Mouse (Mus musculus) urinary bladder, postnatal 25 days (tissue): ENCODE measurements at regions not wholly inside any gene's neighbourhood (a gene's known extent, or its start where the extent isn't known, plus 50 kb on each side); places are given as distances from the start of the nearest gene placed in this dataset.

ENCODE experiments used
- DNase-seq: peaks from one replicate; pipeline ENCODE4 v3.0.0; 2022; ENCODE audit warnings: low spot score

DNA sequence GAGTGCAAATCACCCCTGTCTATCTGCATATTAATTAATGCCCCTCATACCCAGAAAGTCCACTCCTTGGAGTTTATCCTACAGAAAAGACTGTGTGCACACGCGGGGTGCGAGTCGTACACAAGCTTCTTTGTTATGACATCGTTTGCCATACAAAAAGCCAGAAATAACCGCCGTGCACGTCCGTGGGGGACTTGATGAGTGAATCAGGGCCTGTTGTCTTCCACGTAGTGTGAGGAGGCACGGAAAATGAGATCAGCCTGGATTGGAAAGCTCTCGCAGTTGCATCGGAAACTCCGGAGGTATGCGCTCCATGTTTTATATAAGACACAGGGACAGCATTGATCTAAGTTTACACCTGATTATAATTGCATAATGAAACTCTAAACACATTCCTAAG is 120.3 kb downstream of the Etnk1 start:
- no peak for DNase-seq

DNA sequence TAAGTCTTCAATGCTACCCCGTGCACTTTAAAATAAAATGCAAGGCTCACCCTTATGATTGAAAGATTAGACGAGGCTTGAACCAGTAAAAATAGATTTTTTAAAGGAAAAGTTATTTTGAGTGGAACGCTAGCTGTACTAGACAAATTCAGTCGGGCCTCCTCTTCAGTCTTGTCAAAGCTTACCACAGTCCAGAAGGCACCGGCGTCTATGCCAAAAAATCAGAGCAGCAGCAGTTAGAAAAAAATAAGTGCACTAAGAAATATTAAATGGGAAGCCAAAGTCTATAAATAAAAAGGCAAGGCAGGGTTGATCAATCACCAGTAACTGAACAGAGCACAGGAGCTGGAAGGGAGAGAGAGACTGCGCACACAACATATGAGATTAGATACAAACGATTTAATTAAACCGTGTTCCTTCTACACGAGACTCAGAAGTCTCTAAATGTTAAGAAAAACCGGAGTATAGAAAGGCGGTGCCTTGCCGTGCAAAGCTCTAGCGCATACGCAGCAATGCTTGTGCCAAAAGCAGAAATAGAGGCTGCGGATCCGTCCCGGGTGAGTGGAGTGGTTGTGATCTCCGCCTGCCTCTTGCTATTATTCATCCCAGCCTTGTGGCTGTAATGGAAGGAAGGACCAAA is 121.6 kb downstream of the Etnk1 start:
- no peak for DNase-seq

DNA sequence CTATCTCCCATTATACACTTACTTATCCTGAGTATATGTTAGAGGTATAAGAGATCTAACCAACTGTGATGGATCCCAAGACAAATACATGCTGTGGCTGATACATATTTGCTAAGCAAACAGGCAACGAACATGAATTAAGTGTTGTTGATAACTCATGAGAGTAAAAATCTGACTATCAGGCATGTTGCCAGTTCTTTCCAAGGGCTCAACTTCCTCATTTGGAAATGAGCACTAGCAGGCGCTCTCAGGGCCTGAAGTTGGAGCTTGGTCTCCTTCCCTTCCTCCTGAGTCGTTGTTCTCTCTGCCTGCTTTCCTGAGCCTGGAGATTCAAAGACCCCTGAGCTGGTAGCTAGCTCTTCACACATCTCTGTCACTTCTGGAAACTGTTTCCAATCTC is 126.6 kb downstream of the Etnk1 start:
- DNase-seq = no peak

GRCm38 (mm10) chr6:143298391-143298790 is 131.4 kb downstream of the Etnk1 start:
- no peak for DNase-seq

DNA sequence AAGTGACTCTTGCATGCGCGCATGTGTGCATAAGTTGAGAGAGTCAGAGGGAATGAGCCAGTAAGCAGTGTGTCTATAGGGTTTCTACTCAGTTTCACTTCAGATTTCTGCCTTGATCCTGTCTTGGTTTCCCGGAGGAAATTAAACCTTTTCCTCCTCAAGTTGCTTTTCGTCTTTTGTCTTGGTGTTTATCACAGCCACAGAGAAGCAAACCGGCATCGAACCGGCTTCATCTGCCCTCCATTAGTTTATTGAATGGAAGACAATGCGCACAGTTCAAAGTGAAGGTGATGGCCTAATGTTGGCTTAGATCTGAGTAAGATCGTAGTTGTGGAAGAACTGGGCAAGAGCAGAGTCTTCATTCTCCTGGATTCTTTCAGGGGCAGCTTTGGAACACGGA is 134.4 kb downstream of the Etnk1 start:
- no peak for DNase-seq

GRCm38 (mm10) chr6:143307327-143307726 is 140.3 kb downstream of the Etnk1 start:
- peak; percentile 45 for DNase-seq

GRCm38 (mm10) chr6:143315859-143316258 is 148.8 kb downstream of the Etnk1 start:
- DNase-seq = peak; percentile 8

- no peak for DNase-seq
Observed at GRCm38 (mm10) chr6:143320426-143320825, 153.4 kb downstream of the Etnk1 start.

DNA sequence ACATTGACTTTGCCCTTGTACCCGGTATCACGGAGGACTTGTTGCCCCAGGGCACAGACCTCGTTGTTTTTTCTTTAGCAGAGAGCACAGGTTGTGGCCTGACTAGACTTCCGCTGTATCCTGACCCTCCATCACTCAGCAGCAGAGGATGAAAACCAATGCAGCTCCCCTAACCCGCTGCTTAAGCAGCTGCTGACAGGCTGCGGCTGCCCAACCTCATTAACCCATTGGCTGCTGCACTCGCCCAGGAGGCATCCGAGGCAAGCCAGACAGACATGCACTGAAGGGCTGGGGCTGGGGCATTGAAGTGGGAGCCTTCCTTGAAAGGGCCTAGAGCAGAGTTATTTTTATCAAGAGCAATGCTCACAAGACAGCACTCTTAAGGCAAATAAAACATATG is 157.6 kb downstream of the Etnk1 start:
- DNase-seq = no peak

GRCm38 (mm10) chr6:143326956-143327722 is 160.1 kb downstream of the Etnk1 start:
- no peak for DNase-seq

- DNase-seq = no peak
Observed at GRCm38 (mm10) chr6:143327788-143328187, 160.8 kb downstream of the Etnk1 start.

DNA sequence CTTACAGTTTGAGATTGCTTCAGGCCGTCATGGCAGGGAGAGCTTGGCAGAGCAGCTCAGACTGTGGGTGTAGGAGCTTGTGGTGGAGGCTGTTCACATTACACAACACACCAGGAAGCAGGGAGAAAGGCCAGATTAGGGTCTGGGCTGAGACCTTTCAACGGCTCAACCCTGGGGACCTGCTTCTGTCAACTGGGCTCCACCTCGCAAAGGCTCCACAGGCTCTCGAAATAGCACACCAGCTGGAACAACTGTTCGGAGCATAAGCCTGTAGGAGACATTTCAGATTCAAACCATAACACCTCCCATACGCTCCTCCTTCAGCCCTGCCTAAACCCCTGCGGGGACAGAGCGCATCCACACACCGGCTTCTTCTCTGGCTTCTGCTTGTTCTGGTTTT is 161.2 kb downstream of the Etnk1 start:
- no peak for DNase-seq

DNA sequence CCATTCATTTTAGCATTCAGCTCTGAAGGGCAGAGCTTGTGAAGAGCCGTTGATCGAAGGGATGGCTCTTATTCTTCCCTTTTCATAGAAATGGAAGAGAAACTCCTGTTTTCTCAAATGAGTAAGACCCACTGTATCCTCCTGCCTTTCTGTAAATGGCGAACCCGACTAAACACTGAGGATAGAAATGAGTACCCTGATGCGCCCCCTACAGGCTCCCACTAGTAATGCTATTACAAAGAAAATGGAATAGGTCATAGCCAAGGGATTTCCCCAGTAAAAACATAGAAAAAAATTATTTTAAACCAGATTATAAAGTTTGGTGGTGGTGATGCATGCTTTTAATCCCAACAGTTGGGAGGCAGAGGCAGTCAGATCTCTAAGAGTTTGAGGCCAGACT is 162.1 kb downstream of the Etnk1 start:
- no peak for DNase-seq

- no peak for DNase-seq
Observed at GRCm38 (mm10) chr6:143333493-143333892, 166.5 kb downstream of the Etnk1 start.

DNA sequence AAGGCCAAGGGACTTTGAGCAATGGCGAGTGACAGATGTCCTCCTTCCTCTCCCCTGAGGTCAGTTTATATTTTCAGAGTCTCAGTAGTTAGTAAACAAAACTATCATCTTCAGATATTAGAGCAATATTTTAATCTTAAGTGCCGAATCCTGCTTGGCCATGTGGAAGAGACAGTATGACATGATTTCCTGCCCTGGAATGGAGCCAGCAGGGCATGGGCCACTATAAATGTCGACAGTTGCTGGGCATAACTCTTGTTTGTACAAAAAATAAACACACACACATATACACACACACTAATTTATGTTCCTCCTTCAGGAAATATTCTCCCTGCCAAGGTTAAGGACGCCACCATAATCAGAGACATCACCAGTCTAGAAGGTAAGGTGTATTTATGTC is 169.6 kb downstream of the Etnk1 start:
- DNase-seq = no peak

DNA sequence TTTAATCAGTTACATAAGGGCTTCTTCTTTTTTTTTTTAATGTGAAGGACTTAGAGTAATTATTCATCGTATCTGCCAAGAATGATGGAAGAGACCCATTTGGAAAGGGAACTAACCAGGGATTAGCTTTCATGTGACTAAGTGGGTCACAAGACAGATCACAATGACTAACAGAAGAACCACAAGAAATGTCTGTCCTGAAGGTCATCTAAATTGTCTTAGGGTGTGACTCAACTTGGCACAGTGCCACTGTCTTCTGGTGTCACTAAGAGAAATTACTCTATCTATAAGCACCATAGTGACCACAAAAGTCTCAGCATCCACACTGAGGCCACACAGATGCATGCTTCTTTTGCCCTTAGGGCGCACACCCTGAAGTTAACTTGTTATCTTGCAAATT is 182.0 kb downstream of the Etnk1 start:
- no peak for DNase-seq

GRCm38 (mm10) chr6:143359320-143360032 is 192.5 kb downstream of the Etnk1 start:
- DNase-seq = no peak

GRCm38 (mm10) chr6:143361149-143361725 is 194.2 kb downstream of the Etnk1 start:
- no peak for DNase-seq

DNA sequence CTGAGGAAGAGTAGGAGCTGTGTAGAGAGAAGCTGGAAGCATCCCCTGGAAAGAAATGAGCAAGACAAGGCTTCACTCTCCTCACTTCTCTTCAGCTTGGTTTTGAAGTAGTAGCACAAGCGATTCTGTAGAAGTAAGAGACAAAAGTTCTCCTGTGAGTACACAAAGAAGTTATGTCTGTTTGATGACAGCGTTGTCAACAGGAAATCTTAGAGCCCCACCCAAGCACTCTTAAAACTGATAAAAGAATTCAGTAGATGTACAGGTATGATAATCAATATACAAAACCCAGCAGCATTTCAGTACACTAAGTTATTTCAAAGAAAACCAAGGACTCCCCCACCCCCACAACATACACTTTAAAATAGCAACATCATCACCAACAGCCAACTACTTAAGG is 194.9 kb downstream of the Etnk1 start:
- DNase-seq = no peak

DNA sequence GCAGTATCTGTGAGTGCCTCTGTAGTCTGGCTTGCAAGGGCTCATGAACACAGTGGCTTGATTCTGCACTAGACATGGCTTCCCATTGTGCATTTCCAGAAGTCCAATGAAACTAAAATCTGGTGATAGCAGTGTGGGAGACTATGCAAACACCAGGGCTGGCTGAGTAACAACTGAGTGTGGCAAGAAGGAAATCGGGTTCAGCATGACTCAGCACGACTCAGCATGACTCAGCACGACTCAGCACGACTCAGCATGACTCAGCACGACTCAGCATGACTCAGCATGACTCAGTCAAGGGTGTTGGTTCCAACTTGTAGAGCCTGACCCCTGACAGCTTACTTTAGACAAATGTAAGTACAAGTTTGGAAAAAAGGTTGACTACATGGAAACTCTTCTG is 198.8 kb downstream of the Etnk1 start:
- no peak for DNase-seq

- no peak for DNase-seq
Observed at GRCm38 (mm10) chr6:143367804-143368203, 200.8 kb downstream of the Etnk1 start.

- no peak for DNase-seq
Observed at GRCm38 (mm10) chr6:143368646-143369045, 201.6 kb downstream of the Etnk1 start.

GRCm38 (mm10) chr6:143372487-143372886 is 205.5 kb downstream of the Etnk1 start:
- DNase-seq = no peak
